Mouse (Mus musculus): ENCODE results near the gene Gpcpd1.

The Gpcpd1 gene

GRCm38 (mm10) chr2:132526110-132526509 lies 61.4 kb downstream of the Gpcpd1 start:
- in situ Hi-C loops (cut with MboI, MseI): no loop called here

GRCm38 (mm10) chr2:132518021-132518901 lies 69.3 kb downstream of the Gpcpd1 start:
- in situ Hi-C loops (cut with MboI, MseI): loop anchor here (5.0 to 10.0 kb wide), 2 partner anchors 57 to 184 kb away; no protein-coding TSS in a partner anchor

- in situ Hi-C loops (cut with MboI, MseI): loop anchor here (5.0 to 10.0 kb wide), 2 partner anchors 57 to 185 kb away; no protein-coding TSS in a partner anchor
Measured at GRCm38 (mm10) chr2:132517194-132517836, 70.2 kb downstream of the Gpcpd1 start.

- in situ Hi-C loops (cut with MboI, MseI): loop anchor here (5.0 to 10.0 kb wide), 2 partner anchors 58 to 186 kb away; no protein-coding TSS in a partner anchor
Measured at GRCm38 (mm10) chr2:132516130-132517030, 71.1 kb downstream of the Gpcpd1 start.

- in situ Hi-C loops (cut with MboI, MseI): loop anchor here (5.0 to 10.0 kb wide), 2 partner anchors 59 to 187 kb away; no protein-coding TSS in a partner anchor
Measured at GRCm38 (mm10) chr2:132515607-132516006, 71.9 kb downstream of the Gpcpd1 start.

GRCm38 (mm10) chr2:132515076-132515475 lies 72.5 kb downstream of the Gpcpd1 start:
- in situ Hi-C loops (cut with MboI, MseI): loop anchor here (5.0 to 10.0 kb wide), 2 partner anchors 60 to 187 kb away; no protein-coding TSS in a partner anchor

GRCm38 (mm10) chr2:132514353-132514752 lies 73.2 kb downstream of the Gpcpd1 start:
- in situ Hi-C loops (cut with MboI, MseI): loop anchor here (5.0 to 10.0 kb wide), 2 partner anchors 60 to 303 kb away; partner anchors contain the start of genes Mcm8 and Trmt6

GRCm38 (mm10) chr2:132513371-132514181 lies 74.0 kb downstream of the Gpcpd1 start:
- in situ Hi-C loops (cut with MboI, MseI): loop anchor here (5.0 to 10.0 kb wide), 2 partner anchors 61 to 304 kb away; partner anchors contain the start of genes Mcm8 and Trmt6

GRCm38 (mm10) chr2:132512977-132513351 lies 74.6 kb downstream of the Gpcpd1 start:
- in situ Hi-C loops (cut with MboI, MseI): loop anchor here (5.0 to 10.0 kb wide), 2 partner anchors 62 to 304 kb away; partner anchors contain the start of genes Mcm8 and Trmt6

GRCm38 (mm10) chr2:132512051-132512976 lies 75.2 kb downstream of the Gpcpd1 start:
- in situ Hi-C loops (cut with MboI, MseI): loop anchor here (5.0 to 10.0 kb wide), 2 partner anchors 62 to 305 kb away; partner anchors contain the start of genes Mcm8 and Trmt6

- in situ Hi-C loops (cut with MboI, MseI): loop anchor here (5.0 to 10.0 kb wide), 2 partner anchors 64 to 306 kb away; partner anchors contain the start of genes Mcm8 and Trmt6
Measured at GRCm38 (mm10) chr2:132511011-132511818, 76.3 kb downstream of the Gpcpd1 start.

- in situ Hi-C loops (cut with MboI, MseI): loop anchor here (5.0 to 10.0 kb wide), 2 partner anchors 65 to 308 kb away; partner anchors contain the start of genes Mcm8 and Trmt6
Measured at GRCm38 (mm10) chr2:132509714-132510113, 77.8 kb downstream of the Gpcpd1 start.

GRCm38 (mm10) chr2:132509261-132509660 lies 78.3 kb downstream of the Gpcpd1 start:
- in situ Hi-C loops (cut with MboI, MseI): no loop called here

GRCm38 (mm10) chr2:132507521-132507920 lies 80.0 kb downstream of the Gpcpd1 start:
- in situ Hi-C loops (cut with MboI, MseI): no loop called here

- in situ Hi-C loops (cut with MboI, MseI): no loop called here
Measured at GRCm38 (mm10) chr2:132507091-132507490, 80.4 kb downstream of the Gpcpd1 start.

GRCm38 (mm10) chr2:132505828-132506227 lies 81.7 kb downstream of the Gpcpd1 start:
- in situ Hi-C loops (cut with MboI, MseI): no loop called here

GRCm38 (mm10) chr2:132498344-132498743 lies 89.2 kb downstream of the Gpcpd1 start:
- in situ Hi-C loops (cut with MboI, MseI): no loop called here

Data from T-helper 1 cell (primary cell).